Mouse (Mus musculus): ENCODE results near the gene Cyb561d2. TPM values are rescaled to one million over a fixed set of nuclear protein-coding genes. Genes with fewer than 3 reads are reported as not detected.
A peak's percentile ranks its signal among the peaks of the same experiment; 100 is the strongest.

Cyb561d2 gene
- polyA plus RNA-seq, 1 experiment from 2014 or later: 14.3 TPM

DNA sequence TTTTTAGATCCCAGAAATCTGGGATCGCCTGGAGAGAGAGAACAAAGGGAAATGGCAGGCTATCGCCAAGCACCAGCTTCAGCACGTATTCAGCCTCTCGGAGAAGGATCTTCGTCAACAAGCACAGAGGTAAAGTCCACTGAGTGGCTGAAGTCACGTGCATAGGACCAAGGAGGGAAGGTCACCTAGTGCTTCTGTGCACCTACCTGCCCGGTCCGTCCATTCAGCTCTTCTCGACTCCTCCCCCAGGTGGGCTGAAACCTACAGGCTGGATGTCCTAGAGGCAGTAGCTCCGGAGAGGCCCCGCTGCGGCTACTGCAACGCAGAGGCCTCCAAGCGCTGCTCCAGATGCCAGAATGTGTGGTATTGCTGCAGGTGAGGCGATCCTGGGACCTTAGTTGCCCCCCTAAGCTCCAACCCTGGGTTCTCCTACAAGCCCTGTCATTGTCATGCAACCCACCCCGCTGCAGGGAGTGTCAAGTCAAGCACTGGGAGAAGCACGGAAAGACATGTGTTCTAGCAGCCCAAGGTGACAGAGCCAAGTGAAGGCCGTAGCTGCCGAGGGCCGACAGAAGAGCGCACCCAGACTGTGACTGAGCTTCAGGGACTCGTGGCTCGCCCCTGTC is 8.6 kb upstream of the Cyb561d2 start:
- Histone ChIP-seq H3K4me3 (ENCODE audit: low read depth, low read length) (peak overlapping the region; percentile 50), H3K4me2 (ENCODE audit: low read depth, low read length) (peak overlapping the region; percentile 92), H3K9ac (replicated peaks; ENCODE audit: low read length) (peak overlapping the region; percentile 82; the same call in 1 of the 2 replicates), H3K36me3 (replicated peaks; ENCODE audit: control insufficient read depth, insufficient read depth, low read depth, low read length) (no peaks in the 10 kb centered on the region), H3K9me3 (replicated peaks; ENCODE audit: control insufficient read depth, low read length) (no peaks in the 10 kb centered on the region), H3K27ac (replicated peaks; ENCODE audit: low read depth, low read length) (no peak overlapping the region), H3K27me3 (ENCODE audit: control insufficient read depth, insufficient read depth, low read length) (peaks cover 5% of the 10 kb centered on the region; the same call in 1 of the 2 replicates), H3K4me1 (ENCODE audit: control insufficient read depth, insufficient read depth, low read length) (no peaks in the 10 kb centered on the region; the same call in 1 of the 2 replicates)
- no peak for DNase-seq (ENCODE audit: low spot score)
- 20% methylated on average over 23 of the region's 23 CpGs for WGBS
- no peak for ATAC-seq (replicated peaks; ENCODE audit: insufficient number of reproducible peaks, low FRiP score, low TSS enrichment, low read depth)

DNA sequence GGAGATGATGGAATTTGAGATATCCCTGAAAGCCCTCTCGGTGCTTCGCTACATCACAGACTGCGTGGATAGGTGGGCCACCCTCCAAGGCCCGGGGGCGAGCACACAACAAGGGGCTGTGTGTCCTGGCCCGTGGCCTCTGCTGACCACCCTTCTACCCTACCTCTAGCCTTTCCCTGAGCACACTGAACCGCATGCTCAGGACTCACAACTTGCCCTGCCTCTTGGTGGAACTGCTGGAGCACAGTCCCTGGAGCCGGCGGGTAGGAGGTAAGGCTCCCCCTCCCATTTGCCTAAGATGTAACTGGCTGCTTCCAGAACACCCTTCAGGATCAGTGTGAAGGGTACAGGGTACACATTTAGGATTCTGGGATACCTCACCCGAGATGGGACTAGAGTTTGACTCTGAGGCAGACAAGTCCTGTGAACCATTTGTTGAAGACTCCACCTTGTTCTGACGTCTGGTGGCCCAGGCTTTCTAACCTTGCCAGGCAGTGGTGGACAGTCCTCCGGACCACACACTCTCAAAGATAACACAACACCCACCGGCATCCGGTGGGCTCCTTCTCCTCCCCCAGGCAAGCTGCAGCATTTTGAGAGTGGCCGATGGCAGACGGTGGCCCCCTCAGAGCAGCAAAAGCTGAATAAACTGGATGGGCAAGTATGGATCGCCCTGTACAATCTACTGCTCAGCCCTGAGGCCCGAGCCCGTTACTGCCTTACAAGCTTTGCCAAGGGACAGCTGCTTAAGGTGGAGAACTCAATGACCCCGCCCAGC is 7.5 kb upstream of the Cyb561d2 start:
- WGBS: 81% methylated on average over 20 of the region's 20 CpGs
- Histone ChIP-seq H3K4me3 (ENCODE audit: low read depth, low read length) (no peak overlapping the region), H3K27me3 (ENCODE audit: control insufficient read depth, insufficient read depth, low read length) (peaks cover 5% of the 10 kb centered on the region; the same call in 1 of the 2 replicates), H3K4me2 (ENCODE audit: low read depth, low read length) (no peak overlapping the region), H3K4me1 (ENCODE audit: control insufficient read depth, insufficient read depth, low read length) (no peaks in the 10 kb centered on the region; the same call in 1 of the 2 replicates), H3K9me3 (replicated peaks; ENCODE audit: control insufficient read depth, low read length) (no peaks in the 10 kb centered on the region), H3K9ac (replicated peaks; ENCODE audit: low read length) (no peak overlapping the region), H3K36me3 (replicated peaks; ENCODE audit: control insufficient read depth, insufficient read depth, low read depth, low read length) (no peaks in the 10 kb centered on the region; the same call in 1 of the 2 replicates), H3K27ac (replicated peaks; ENCODE audit: low read depth, low read length) (no peak overlapping the region)
- DNase-seq (ENCODE audit: low spot score) (no peak), ATAC-seq (replicated peaks; ENCODE audit: insufficient number of reproducible peaks, low FRiP score, low TSS enrichment, low read depth) (no peak)

DNA sequence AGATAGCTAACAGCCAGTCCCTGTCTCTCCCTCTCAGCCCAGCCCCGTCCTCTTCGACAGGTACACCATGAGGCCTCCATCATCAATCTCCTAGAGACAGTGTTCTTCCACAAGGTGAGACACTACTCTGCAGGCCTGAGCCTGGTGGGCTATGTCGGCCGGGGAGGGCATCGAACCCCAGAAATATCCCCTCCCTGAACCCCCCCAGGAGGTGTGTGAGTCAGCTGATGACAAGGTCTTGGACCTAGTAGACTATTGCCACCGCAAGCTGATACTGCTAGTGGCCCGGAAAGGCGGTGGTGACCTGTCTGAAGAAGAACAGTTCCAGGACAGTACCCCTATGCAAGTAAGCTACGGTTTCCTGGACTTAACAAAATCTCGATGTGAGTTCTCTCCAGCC is 6.8 kb upstream of the Cyb561d2 start:
- Histone ChIP-seq H3K27ac (replicated peaks; ENCODE audit: low read depth, low read length) (no peak overlapping the region), H3K36me3 (replicated peaks; ENCODE audit: control insufficient read depth, insufficient read depth, low read depth, low read length) (no peaks in the 10 kb centered on the region; the same call in 1 of the 2 replicates), H3K4me3 (ENCODE audit: low read depth, low read length) (no peak overlapping the region), H3K4me2 (ENCODE audit: low read depth, low read length) (no peak overlapping the region), H3K4me1 (ENCODE audit: control insufficient read depth, insufficient read depth, low read length) (no peaks in the 10 kb centered on the region; the same call in 1 of the 2 replicates), H3K9me3 (replicated peaks; ENCODE audit: control insufficient read depth, low read length) (no peaks in the 10 kb centered on the region), H3K27me3 (ENCODE audit: control insufficient read depth, insufficient read depth, low read length) (peaks cover 5% of the 10 kb centered on the region; the same call in 1 of the 2 replicates), H3K9ac (replicated peaks; ENCODE audit: low read length) (no peak overlapping the region)
- no peak for ATAC-seq (replicated peaks; ENCODE audit: insufficient number of reproducible peaks, low FRiP score, low TSS enrichment, low read depth)
- DNase-seq (ENCODE audit: low spot score): no peak
- WGBS: 85% methylated on average over 10 of the region's 10 CpGs

DNA sequence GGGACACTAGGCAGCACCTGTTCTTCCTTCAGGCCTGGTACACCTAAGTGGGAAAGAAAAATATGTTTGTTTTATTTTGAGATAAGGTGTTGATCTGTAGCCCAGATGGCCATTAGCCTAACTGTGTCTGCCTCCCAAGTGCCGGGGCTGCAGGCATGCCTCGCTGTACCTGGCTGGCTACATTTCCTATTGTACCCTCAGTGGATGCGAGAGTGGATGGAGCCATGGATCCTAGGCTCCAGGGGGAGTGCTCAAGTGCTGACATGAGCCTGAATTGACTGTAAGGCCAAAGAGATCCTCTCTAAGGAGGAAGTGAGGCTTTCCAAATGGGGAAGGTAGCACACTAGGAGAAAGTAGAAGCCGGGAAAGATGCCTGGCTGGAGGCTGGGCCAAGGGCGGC is 6.0 kb upstream of the Cyb561d2 start:
- WGBS: 78% methylated on average over 5 of the region's 5 CpGs

DNA sequence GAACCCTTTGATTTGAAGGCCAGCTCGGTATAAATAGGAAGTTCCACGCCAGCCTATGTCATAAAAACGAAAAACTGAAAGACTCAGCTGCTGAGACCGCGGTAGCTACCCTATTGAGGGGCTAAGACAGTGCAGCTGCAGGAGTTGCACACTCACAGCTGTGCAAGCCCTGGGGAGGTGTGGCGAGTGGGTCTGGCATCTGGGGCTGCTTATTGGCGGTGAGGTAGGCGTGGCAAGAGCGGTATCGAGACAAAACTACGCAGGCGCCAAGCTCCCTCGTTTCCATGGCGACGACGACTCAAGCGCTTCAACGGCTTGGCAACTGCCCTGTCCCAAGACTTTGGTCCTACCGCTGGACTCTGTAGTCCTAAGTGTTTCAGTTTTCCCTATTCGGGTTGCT is 5.0 kb upstream of the Cyb561d2 start, which contains the start of gene Zmynd10:
TSS of gene Zmynd10 (plus strand) at position 273 of the 400 bp plus-strand sequence.
- H3K4me1 ChIP-seq (ENCODE audit: control insufficient read depth, insufficient read depth, low read length): no peaks in the 10 kb centered on the region; the same call in none of the 2 replicates
- no peak within 1 kb of the TSS for H3K9ac ChIP-seq (replicated peaks; ENCODE audit: low read length)
- H3K9me3 ChIP-seq (replicated peaks; ENCODE audit: control insufficient read depth, low read length): no peaks in the 10 kb centered on the region
- no peak within 1 kb of the TSS for H3K27ac ChIP-seq (replicated peaks; ENCODE audit: low read depth, low read length)
- no peaks in the 10 kb centered on the region; the same call in 1 of the 2 replicates for H3K36me3 ChIP-seq (replicated peaks; ENCODE audit: control insufficient read depth, insufficient read depth, low read depth, low read length)
- peaks cover 5% of the 10 kb centered on the region; the same call in 1 of the 2 replicates for H3K27me3 ChIP-seq (ENCODE audit: control insufficient read depth, insufficient read depth, low read length)
- peak; percentile 98 for DNase-seq (ENCODE audit: low spot score)
- WGBS: 5% methylated on average over 20 of the region's 20 CpGs
- no peak within 1 kb of the TSS; the same call in 1 of the 2 replicates for H3K4me3 ChIP-seq (ENCODE audit: low read depth, low read length)
- peak within 1 kb of the TSS; percentile 44 for H3K4me2 ChIP-seq (ENCODE audit: low read depth, low read length)
- peak; percentile 64 for ATAC-seq (replicated peaks; ENCODE audit: insufficient number of reproducible peaks, low FRiP score, low TSS enrichment, low read depth)

More for the DNA sequence above, 6.0 kb upstream of the Cyb561d2 start:
- no peak overlapping the region for H3K4me3 ChIP-seq (ENCODE audit: low read depth, low read length)
- H3K27me3 ChIP-seq (ENCODE audit: control insufficient read depth, insufficient read depth, low read length): peaks cover 5% of the 10 kb centered on the region; the same call in 1 of the 2 replicates
- no peak overlapping the region for H3K4me2 ChIP-seq (ENCODE audit: low read depth, low read length)
- H3K36me3 ChIP-seq (replicated peaks; ENCODE audit: control insufficient read depth, insufficient read depth, low read depth, low read length): no peaks in the 10 kb centered on the region; the same call in 1 of the 2 replicates
- no peaks in the 10 kb centered on the region for H3K9me3 ChIP-seq (replicated peaks; ENCODE audit: control insufficient read depth, low read length)
- no peak overlapping the region for H3K9ac ChIP-seq (replicated peaks; ENCODE audit: low read length)
- DNase-seq (ENCODE audit: low spot score) (no peak), ATAC-seq (replicated peaks; ENCODE audit: insufficient number of reproducible peaks, low FRiP score, low TSS enrichment, low read depth) (no peak)
- no peaks in the 10 kb centered on the region; the same call in 1 of the 2 replicates for H3K4me1 ChIP-seq (ENCODE audit: control insufficient read depth, insufficient read depth, low read length)
- no peak overlapping the region for H3K27ac ChIP-seq (replicated peaks; ENCODE audit: low read depth, low read length)

DNA sequence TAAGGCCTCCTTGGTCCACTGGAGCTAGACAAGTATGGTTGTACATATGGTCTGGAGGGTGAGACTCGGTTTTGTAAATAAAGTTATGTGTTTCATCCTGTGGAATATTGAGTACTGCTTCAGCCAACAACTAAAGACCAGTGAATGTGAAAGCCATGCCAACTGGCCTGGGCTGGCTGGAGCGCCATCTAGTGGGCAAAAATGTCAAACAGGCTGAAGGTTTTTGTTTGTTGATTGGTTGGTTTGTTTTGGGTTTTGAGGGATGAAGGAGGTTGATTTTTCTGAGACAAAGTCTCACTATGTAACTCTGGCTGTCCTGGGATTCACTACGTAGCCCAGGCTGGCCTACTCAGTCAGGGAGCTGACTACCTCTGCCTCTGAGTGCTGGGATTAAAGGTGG is 3.6 kb upstream of the Cyb561d2 start:
- 13% methylated on average over 3 of the region's 3 CpGs for WGBS
- Histone ChIP-seq H3K4me2 (ENCODE audit: low read depth, low read length) (no peak overlapping the region), H3K4me1 (ENCODE audit: control insufficient read depth, insufficient read depth, low read length) (no peaks in the 10 kb centered on the region; the same call in none of the 2 replicates), H3K9me3 (replicated peaks; ENCODE audit: control insufficient read depth, low read length) (no peaks in the 10 kb centered on the region), H3K36me3 (replicated peaks; ENCODE audit: control insufficient read depth, insufficient read depth, low read depth, low read length) (no peaks in the 10 kb centered on the region; the same call in 1 of the 2 replicates), H3K4me3 (ENCODE audit: low read depth, low read length) (no peak overlapping the region), H3K27me3 (ENCODE audit: control insufficient read depth, insufficient read depth, low read length) (0 out of 2 replicates have a peak, but pooled peaks cover under 1% of the 10 kb centered on the region), H3K9ac (replicated peaks; ENCODE audit: low read length) (no peak overlapping the region), H3K27ac (replicated peaks; ENCODE audit: low read depth, low read length) (no peak overlapping the region)
- DNase-seq (ENCODE audit: low spot score): peak; percentile 83
- no peak for ATAC-seq (replicated peaks; ENCODE audit: insufficient number of reproducible peaks, low FRiP score, low TSS enrichment, low read depth)

DNA sequence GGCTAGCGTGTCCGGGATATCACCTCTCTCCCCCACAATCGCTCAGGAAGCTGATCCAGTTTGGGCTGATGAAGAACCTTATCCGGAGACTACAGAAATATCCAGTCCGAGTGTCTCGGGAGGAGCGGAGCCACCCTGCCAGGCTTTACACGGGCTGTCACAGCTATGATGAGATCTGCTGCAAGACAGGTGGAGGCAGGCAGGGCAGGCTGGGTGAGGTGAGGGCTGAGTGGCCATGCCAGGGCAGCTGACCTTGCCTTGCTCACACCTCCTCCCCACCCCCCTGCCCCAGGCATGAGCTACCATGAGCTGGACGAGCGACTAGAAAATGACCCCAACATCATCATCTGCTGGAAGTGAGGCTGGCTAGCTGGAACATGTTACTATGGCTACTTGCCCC is 3.2 kb upstream of the Cyb561d2 start:
- Histone ChIP-seq H3K27me3 (ENCODE audit: control insufficient read depth, insufficient read depth, low read length) (no peaks in the 10 kb centered on the region), H3K4me3 (ENCODE audit: low read depth, low read length) (no peak overlapping the region), H3K36me3 (replicated peaks; ENCODE audit: control insufficient read depth, insufficient read depth, low read depth, low read length) (no peaks in the 10 kb centered on the region; the same call in 1 of the 2 replicates), H3K9me3 (replicated peaks; ENCODE audit: control insufficient read depth, low read length) (no peaks in the 10 kb centered on the region), H3K27ac (replicated peaks; ENCODE audit: low read depth, low read length) (no peak overlapping the region), H3K9ac (replicated peaks; ENCODE audit: low read length) (no peak overlapping the region), H3K4me1 (ENCODE audit: control insufficient read depth, insufficient read depth, low read length) (no peaks in the 10 kb centered on the region; the same call in none of the 2 replicates), H3K4me2 (ENCODE audit: low read depth, low read length) (no peak overlapping the region; the same call in 1 of the 2 replicates)
- DNase-seq (ENCODE audit: low spot score): no peak
- WGBS: 83% methylated on average over 10 of the region's 10 CpGs
- no peak for ATAC-seq (replicated peaks; ENCODE audit: insufficient number of reproducible peaks, low FRiP score, low TSS enrichment, low read depth)

All from embryonic facial prominence, embryonic 11.5 days (tissue).